Mouse (Mus musculus): ENCODE data around the gene Foxj1.

Gene Foxj1

DNA sequence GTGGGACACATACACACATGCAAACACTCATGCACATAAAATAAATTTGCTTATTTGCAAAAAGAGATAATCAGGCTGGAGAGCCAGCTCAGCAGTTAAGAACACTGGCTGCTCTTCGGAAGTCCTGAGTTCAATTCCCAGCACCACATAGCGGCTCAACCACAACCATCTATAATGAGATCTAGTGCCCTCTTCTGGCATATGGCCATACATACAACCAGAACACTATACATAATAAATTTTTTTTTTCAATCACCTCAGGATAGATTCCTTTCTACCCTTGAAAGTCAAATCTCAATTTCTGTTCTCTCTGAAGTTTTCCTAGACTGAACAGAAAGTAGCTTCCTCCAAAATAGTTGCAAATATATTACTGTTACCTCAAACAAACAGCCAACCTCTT, 29.8 kb downstream of the Foxj1 start:
- no peak for DNase-seq (ENCODE audit: low spot score)

DNA sequence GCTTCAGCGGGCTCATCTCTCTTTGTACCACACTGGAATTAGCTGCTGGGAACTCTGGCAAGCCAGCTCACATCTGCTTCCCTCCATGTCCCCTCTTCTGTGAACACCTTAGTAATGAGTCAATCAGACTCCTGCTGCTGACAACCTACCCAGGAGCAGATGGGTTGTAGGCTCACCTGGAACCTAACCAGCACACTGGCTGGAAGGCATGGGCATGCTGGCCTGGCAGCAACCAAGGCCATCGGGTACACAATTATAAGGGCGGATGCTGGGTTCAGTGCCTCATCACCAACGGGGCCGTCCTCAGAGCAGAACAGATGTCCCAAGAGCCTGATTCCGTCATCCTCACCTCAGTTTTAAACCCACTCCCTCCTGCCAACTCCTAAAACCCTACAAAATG, 36.6 kb downstream of the Foxj1 start:
- DNase-seq (ENCODE audit: low spot score) = no peak

DNA sequence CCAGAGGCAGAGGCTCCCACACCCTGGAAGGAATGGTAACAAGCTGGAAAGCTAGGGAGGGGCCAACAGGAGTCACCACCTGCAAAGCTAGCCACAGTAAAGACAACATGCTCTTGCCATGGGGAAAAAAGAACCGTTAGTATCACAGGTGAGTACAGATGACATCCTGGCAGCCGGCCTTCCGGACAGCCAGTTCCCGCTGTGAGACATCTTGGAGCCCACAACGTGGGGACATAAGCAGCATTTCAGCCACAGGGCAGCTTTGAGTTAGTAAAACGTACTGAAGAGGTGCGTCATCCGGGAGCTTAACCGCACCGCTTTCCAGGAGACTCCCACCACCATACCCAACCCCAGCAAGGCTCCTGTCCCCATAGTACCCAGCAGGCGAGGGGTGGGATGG, 37.0 kb downstream of the Foxj1 start:
- no peak for DNase-seq (ENCODE audit: low spot score)

DNA sequence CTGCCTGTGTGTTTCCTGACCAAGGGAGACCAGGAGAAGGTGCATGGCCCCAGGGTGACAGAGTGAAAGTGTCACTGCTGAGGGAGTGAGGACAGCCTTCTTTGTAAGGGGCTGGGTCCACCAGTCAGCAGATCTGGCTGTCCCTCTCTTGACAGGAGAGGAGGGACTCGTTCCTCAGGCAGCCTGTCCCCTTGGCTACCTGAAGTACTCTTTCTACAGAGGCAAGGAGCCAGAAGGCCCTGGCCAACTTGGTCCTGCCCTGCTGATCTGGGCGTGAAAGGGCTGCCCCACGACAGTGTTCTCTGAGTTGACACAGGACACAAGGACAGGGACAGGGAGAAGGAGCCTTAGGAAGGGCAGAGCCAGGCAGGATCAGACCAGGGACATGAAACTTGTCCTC, 38.2 kb downstream of the Foxj1 start:
- DNase-seq (ENCODE audit: low spot score) = no peak

DNA sequence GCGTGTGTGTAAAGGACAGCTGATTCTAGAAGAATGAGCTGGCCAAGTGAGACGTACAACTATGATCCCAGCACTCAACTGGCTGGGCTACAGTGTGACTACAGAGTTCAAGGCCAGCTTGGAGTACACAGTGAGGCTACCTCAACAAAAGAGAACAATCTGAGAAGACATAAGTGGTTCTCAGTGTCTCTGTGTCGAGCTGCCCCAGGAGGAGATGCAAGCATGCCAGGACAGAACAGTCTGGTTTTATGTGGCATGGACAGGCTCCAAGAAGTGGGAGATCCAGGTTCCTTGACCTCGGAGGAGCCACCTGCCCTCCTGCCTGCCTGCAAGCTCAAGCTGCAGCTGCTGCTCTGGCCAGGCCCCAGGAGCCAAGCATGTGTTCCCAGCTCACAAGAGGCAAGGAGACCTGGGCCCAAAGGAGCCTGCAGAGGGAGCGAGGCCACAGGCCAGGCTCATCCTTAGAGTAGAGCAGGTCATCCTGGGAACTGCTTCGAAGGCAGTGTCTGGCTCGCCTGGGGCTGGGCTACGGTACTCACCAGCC, 38.9 kb downstream of the Foxj1 start:
- DNase-seq (ENCODE audit: low spot score) = peak; percentile 43

DNA sequence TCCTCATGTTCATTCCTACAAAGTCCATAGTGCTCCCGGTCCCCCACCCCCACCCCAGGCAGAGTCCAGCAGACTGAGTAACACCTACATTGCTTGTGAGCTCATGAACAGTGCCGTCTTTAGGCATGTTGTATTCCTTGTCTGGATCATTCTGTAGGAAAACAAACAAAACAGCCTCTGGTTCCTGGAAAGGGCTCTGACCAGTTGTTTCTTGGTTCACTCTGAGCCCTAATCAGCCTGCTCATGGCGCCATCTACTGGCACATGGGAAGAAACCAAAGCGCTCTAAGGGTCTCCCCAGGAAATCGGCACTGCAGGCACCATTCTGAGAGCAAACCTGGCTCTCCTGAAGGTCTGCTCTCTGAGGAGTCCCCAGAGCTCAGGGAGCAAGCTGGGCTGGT, 40.9 kb downstream of the Foxj1 start:
- no peak for DNase-seq (ENCODE audit: low spot score)

DNA sequence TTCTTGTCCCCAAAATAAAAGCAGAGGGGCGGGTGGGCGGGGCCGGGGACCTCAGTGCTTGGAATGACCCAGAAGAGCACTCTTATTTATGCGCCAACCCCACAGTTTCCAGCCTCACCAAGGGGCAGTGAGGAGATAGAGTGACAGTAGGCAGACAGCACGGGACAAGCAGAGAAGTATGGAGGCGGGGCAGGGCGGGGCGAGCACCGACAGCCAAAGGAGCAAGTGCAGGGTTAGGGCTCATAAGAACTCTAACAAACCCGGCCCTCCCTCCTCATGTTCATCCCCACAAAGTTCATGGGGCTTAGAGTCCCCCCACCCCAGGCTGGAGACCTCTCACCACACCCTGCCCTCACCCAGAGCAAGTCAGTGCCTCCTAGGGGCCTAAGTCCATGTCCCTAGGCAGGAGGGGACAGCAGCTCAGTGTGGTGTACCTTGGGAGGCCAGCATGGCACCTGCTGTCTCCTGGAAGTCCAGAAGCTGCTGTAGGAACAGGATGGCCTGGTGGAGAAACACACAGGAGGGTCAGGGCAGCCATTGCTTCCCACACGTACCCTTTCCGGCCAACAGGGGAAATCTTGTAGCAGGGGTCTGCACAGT, 41.6 kb downstream of the Foxj1 start:
- DNase-seq (ENCODE audit: low spot score) = no peak

DNA sequence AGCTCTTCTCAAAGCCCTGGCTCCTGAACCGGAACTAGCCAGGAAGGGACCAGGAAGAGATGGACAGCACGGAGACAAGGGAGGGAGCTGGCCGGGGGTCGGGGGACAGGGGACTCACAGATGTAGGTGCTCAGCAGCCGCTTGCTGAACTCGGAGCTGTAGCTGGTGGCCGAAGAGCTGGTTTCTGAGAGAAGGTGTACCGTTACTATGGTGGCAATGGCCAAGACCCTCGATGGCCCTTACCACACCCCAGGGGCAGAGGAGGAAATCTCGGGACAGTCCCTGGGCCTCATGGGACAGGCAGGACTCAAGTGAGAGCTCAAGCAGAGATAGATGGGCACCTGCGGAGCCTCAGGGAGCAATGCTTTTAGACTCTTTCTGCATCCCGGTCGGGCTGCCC, 42.8 kb downstream of the Foxj1 start:
- DNase-seq (ENCODE audit: low spot score) = no peak

DNA sequence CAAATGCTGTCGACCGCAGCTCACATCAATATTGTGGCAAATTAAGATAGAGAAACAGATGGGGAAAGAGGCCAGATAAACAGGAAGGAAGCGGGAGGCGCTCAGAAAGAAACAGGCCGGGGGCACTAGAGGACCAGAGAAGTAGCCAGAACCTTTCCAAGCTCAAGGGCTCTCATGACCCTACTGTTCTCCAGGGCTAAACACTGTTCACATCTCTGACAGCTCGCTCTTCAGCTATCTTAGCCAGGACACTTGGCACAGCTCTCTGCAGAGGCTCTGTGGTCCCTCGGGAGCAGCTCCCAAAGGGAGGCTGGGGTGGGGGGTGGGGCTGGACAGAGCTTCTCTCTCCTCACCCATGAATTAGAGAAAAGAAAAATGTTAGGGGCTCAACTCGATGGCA, 44.6 kb downstream of the Foxj1 start:
- DNase-seq (ENCODE audit: low spot score) = no peak

DNA sequence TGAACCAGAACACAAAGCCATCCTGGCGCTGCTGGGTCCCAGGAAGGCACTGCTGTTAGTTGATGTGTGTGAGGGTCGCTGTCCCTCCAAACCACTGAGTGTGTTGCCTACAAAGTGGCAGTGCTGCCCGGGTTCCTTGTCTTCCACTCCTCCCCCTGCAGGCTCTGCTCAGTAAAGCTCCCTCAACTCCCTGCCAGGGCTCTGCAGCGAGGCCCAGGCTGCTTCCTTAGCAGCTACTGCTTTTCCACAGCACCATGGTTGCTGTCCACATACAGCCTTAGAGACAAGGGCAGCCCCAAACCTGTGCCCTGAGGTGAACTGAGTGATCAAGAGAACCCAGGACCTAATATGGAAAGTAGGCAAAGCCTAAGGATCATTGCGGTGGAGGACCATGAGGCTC, 47.8 kb downstream of the Foxj1 start:
- DNase-seq (ENCODE audit: low spot score) = no peak

DNA sequence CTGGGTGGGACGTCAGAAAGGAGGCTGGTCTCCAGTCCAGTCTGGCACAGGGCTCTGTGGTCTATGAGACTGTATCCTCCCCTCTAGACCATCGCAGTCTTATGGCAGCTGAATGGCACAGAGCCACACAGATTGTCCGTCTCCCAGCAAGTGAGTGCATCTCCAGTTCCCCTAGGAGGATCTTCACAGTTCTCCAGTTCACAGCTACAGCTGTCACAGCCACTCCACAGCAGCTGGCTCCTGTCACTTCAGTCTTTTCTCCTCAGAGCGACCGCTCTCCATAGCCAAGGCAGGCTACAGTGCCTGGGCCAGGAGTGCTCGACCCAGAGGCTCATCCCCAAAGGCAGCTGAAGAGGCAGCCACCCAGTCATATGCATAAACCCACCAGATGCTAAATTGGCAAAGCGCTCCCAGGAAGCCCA, 49.4 kb downstream of the Foxj1 start:
- DNase-seq (ENCODE audit: low spot score) = no peak

DNA sequence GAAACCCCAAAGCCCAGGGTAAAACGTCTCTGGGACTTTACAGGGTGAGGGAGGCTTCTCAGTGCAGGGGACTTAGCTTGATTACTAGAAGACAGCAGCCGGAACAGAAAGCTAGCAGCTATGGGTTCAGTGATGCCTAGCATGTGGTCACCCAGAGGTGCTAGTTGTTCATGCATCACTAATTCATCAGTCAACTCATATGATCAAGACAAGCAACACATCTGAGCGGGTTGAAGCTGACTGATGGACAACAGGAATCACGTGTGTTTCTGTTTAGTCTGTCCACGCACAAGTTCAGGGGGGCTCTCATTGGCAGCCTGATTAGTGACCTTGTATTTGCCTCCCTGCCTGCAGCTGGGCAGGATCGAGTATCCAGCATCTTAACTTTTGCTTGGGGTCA, 51.2 kb downstream of the Foxj1 start:
- no peak for DNase-seq (ENCODE audit: low spot score)

DNA sequence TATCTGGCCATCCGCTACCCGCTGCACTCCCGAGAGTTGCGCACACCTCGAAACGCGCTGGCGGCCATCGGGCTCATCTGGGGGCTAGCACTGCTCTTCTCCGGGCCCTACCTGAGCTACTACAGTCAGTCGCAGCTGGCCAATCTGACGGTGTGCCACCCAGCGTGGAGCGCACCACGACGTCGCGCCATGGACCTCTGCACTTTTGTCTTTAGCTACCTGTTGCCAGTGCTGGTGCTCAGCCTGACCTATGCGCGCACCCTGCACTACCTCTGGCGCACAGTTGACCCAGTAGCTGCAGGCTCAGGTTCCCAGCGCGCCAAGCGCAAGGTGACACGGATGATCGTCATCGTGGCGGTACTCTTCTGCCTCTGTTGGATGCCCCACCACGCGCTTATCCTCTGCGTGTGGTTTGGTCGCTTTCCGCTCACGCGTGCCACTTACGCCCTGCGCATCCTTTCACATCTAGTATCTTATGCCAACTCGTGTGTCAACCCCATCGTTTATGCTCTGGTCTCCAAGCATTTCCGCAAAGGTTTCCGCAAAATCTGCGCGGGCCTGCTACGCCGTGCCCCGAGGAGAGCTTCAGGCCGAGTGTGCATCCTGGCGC, 52.2 kb downstream of the Foxj1 start:
- DNase-seq (ENCODE audit: low spot score) = no peak

DNA sequence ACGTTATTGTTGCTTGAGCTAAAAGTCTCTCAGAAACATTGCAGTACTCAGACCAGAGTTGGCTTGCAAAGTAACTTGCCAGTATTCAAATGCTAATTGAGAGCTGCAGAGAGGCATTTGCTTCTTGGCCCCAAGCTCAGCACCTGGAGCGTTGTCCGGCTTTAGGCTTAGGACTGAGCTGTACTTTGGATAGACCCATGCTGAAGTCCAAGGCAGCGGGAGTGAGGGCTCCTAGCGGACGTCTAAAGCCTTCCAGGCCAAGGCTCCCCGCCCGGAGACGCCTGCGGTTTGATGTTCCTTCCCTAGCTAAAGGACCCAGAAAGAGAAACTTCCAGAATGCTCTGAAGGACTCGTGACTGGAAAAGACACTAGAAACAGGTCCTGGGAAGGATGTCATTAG, 53.1 kb downstream of the Foxj1 start:
- no peak for DNase-seq (ENCODE audit: low spot score)

DNA sequence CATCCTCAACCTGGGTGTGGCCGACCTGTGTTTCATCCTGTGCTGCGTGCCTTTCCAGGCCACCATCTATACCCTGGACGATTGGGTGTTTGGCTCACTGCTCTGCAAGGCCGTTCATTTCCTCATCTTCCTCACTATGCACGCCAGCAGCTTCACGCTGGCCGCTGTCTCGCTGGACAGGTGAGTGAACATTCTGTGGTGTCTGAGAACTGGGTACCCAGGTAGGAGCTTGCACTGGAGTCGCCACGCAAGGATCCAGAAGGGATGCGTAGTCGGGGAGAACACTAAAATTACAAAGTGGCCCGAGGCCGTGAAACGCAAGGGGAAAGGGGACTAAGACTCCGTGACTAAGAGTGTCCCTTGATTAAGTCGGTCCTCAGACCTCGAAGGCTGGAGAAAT, 53.5 kb downstream of the Foxj1 start:
- DNase-seq (ENCODE audit: low spot score) = no peak

DNA sequence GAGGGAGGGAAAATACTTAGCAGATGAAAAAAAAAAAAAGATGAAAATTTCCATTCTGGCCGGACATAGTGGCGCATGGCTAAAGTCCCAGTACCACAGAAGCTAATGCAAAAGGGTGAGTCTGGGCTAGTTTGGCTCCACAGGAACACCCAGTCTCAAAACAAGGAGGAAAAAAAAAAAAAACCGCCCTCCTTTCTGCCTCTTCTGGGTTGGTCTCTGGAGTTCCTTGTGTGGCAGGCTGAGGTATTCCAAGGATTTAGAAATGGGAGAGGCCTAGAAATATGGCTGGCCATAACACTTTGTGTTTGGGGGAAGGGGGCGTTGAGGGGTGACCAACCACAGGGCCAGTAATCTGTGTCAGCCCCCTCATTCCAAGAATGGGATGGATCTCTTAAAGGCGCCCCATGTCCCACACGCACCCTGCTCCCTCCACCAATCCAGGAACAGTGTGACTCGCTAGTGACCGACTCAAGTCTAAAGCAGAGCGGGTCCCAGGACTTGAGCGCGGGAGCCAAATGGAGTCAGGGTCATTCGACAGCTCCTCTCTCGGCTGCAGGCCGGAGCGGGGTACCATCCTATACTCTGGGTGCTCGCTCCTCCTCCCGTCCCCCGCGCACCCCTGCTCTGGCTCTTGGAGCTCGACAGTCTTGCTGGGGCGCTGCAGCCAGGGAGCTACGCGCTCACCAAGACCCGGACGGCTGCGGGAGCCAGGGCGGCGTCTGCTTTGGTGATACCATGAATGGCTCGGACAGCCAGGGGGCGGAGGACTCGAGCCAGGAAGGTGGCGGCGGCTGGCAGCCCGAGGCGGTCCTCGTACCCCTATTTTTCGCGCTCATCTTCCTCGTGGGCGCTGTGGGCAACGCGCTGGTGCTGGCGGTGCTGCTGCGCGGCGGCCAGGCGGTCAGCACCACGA, 54.2 kb downstream of the Foxj1 start, which contains the start of gene Galr2:
Galr2 (plus strand) TSS at position 189 of the 913 bp plus-strand sequence.
- no peak for DNase-seq (ENCODE audit: low spot score)
